Mouse (Mus musculus) cortical plate, adult 2 months (tissue): Measurements from ENCODE around the gene Setd5. TPM values are rescaled to one million over a fixed set of nuclear protein-coding genes. Genes with fewer than 3 reads are reported as not detected.

Experiments used
- H3K27ac ChIP-seq: fragments of 200-500 bp; 2 replicates; pipeline ENCODE4 v1.5.1; 2012; ENCODE audit warnings: low read length, control low read depth, inconsistent platforms; ENCODE audit not compliant: insufficient read depth
- H3K4me1 ChIP-seq: fragments of 200-500 bp; 2 replicates; pipeline ENCODE4 v1.6.1; 2011; ENCODE audit warnings: low read length; ENCODE audit not compliant: control insufficient read depth, insufficient read depth
- H3K4me3 ChIP-seq: fragments of 200-500 bp; 2 replicates; pipeline ENCODE4 v1.5.1; 2011; ENCODE audit warnings: mild to moderate bottlenecking, low read length, control low read depth; ENCODE audit not compliant: insufficient read depth
- CTCF ChIP-seq: fragments of 200-500 bp; IDR thresholded peaks from 2 replicates; pipeline ENCODE4 v1.5.1; 2011; ENCODE audit warnings: mild to moderate bottlenecking, control low read depth, low read length; ENCODE audit not compliant: insufficient read depth; ENCODE audit errors: extremely low read depth
- POLR2A ChIP-seq: fragments of 200-500 bp; IDR thresholded peaks from 2 replicates; pipeline ENCODE4 v1.6.1; 2011; ENCODE audit warnings: mild to moderate bottlenecking, low read length, control low read depth; ENCODE audit not compliant: insufficient read depth; ENCODE audit errors: extremely low read depth
- polyA plus RNA-seq: library from polyadenylated mRNA; depleted of rRNA; stranded (reverse); fragments of >200 nt; gene quantifications from 2 replicates; pipeline ENCODE4 v1.2.3, GENCODE M21; 2012; rRNA removed

Gene Setd5
- polyA plus RNA-seq: 53.2 and 56.8 TPM in 2 replicates

- peak within 1 kb of the TSS; percentile 57 for H3K4me3 ChIP-seq
- TF ChIP-seq CTCF (no peak), POLR2A (peak; percentile 83)
- H3K27ac ChIP-seq: peak within 1 kb of the TSS; percentile 99
- peaks cover 1% of the 10 kb centered on the region; the same call in 1 of the 2 replicates for H3K4me1 ChIP-seq
Observed at GRCm38 (mm10) chr6:113076686-113077516, at the start of gene Setd5. Gene Setd5 (plus strand): TSS chr6:113077365.

GRCm38 (mm10) chr6:113027446-113027845, 49.7 kb upstream of the Setd5 start:
- H3K4me1 ChIP-seq: peaks cover 11% of the 10 kb centered on the region
- H3K4me3 ChIP-seq: no peak overlapping the region
- TF ChIP-seq CTCF: no peak
- TF ChIP-seq POLR2A: no peak
- H3K27ac ChIP-seq: no peak overlapping the region

- TF ChIP-seq CTCF (no peak), POLR2A (no peak)
- H3K27ac ChIP-seq: no peak overlapping the region
- peaks cover 11% of the 10 kb centered on the region for H3K4me1 ChIP-seq
- H3K4me3 ChIP-seq: no peak overlapping the region
Observed at GRCm38 (mm10) chr6:113029006-113029405, 48.2 kb upstream of the Setd5 start.

GRCm38 (mm10) chr6:113030553-113030952, 46.6 kb upstream of the Setd5 start:
- Histone ChIP-seq H3K27ac (no peak overlapping the region), H3K4me1 (peaks cover 6% of the 10 kb centered on the region), H3K4me3 (no peak overlapping the region)
- TF ChIP-seq POLR2A (no peak), CTCF (no peak)

GRCm38 (mm10) chr6:113030970-113031660, 46.0 kb upstream of the Setd5 start:
- TF ChIP-seq POLR2A (no peak), CTCF (no peak)
- Histone ChIP-seq H3K4me3 (no peak overlapping the region), H3K4me1 (peaks cover 6% of the 10 kb centered on the region), H3K27ac (no peak overlapping the region)

- no peak for TF ChIP-seq POLR2A
- TF ChIP-seq CTCF: no peak
- H3K4me3 ChIP-seq: no peak overlapping the region
Observed at GRCm38 (mm10) chr6:113032121-113032520, 45.0 kb upstream of the Setd5 start.

GRCm38 (mm10) chr6:113033185-113033584, 44.0 kb upstream of the Setd5 start:
- Histone ChIP-seq H3K27ac (no peak overlapping the region), H3K4me3 (no peak overlapping the region), H3K4me1 (peaks cover 5% of the 10 kb centered on the region; the same call in 1 of the 2 replicates)
- TF ChIP-seq CTCF: no peak
- no peak for TF ChIP-seq POLR2A

More at GRCm38 (mm10) chr6:113032121-113032520, 45.0 kb upstream of the Setd5 start:
- Histone ChIP-seq H3K27ac (no peak overlapping the region), H3K4me1 (peaks cover 6% of the 10 kb centered on the region)

GRCm38 (mm10) chr6:113034466-113034865, 42.7 kb upstream of the Setd5 start:
- TF ChIP-seq CTCF (no peak), POLR2A (no peak)
- peaks cover 2% of the 10 kb centered on the region; the same call in 1 of the 2 replicates for H3K4me1 ChIP-seq
- H3K4me3 ChIP-seq: no peak overlapping the region
- no peak overlapping the region for H3K27ac ChIP-seq

GRCm38 (mm10) chr6:113036463-113037175, 40.5 kb upstream of the Setd5 start:
- no peak for TF ChIP-seq CTCF
- no peak for TF ChIP-seq POLR2A
- H3K27ac ChIP-seq: no peak overlapping the region
- H3K4me3 ChIP-seq: no peak overlapping the region
- H3K4me1 ChIP-seq: no peaks in the 10 kb centered on the region
